Mouse (Mus musculus) CH12.LX (cell line): ENCODE results near the gene Krt20. TPM values are rescaled to one million over a fixed set of nuclear protein-coding genes. Genes with fewer than 3 reads are reported as not detected.

Source experiments
- DNase-seq: peaks from one replicate; pipeline ENCODE4 v3.0.0-alpha.2; 2013; ENCODE audit errors: extremely low read depth
- H3K27ac ChIP-seq: 2 replicates; pipeline ENCODE4 v1.5.1; 2012; ENCODE audit warnings: low read depth, mild to moderate bottlenecking, control low read depth, moderate library complexity; ENCODE audit not compliant: insufficient read depth
- H3K27me3 ChIP-seq: replicated peaks from 2 replicates; pipeline ENCODE3; 2012; ENCODE audit warnings: inconsistent platforms
- H3K36me3 ChIP-seq, 2 experiments: replicated peaks in 1 of 2; 2 replicates each; pipeline versions ENCODE3 to v1.6.1; 2012; ENCODE audit warnings: inconsistent platforms in 1 of 2, low read length in 1 of 2, mild to moderate bottlenecking in 1 of 2, mixed read lengths in 1 of 2, moderate library complexity in 1 of 2; ENCODE audit not compliant: control insufficient read depth in 1 of 2, insufficient read depth in 1 of 2
- H3K4me1 ChIP-seq, 2 experiments: 2 replicates each; pipeline ENCODE4 v1.6.1; 2012; ENCODE audit warnings: inconsistent platforms in 1 of 2, moderate library complexity in 1 of 2; ENCODE audit not compliant: insufficient read depth in 2 of 2, control insufficient read depth in 1 of 2
- H3K4me2 ChIP-seq: 2 replicates; pipeline ENCODE4 v1.6.1; 2012; ENCODE audit warnings: low read depth, mild to moderate bottlenecking, control low read depth; ENCODE audit not compliant: poor library complexity, insufficient read depth, severe bottlenecking
- H3K4me3 ChIP-seq, 3 experiments: fragments of 150-350 bp in 1 of 3; sonication (generic) in 1 of 3; replicated peaks in 1 of 3; 2 replicates each; pipeline versions ENCODE3 to v1.5.1; 2011 to 2012; ENCODE audit warnings: low read depth in 2 of 3, low read length in 2 of 3, mild to moderate bottlenecking in 2 of 3, moderate library complexity in 2 of 3, control low read depth in 1 of 3, improper control_type of control experiment in 1 of 3, inconsistent platforms in 1 of 3, mixed read lengths in 1 of 3; ENCODE audit not compliant: poor library complexity in 1 of 3
- H3K79me2 ChIP-seq: replicated peaks from 2 replicates; pipeline ENCODE4 v1.6.1; 2012; ENCODE audit warnings: mild to moderate bottlenecking, moderate library complexity; ENCODE audit not compliant: control insufficient read depth, poor library complexity, insufficient read depth, severe bottlenecking; ENCODE audit errors: extremely low read depth
- H3K9ac ChIP-seq: 2 replicates; pipeline ENCODE4 v1.6.1; 2012; ENCODE audit warnings: low read depth, mild to moderate bottlenecking, control low read depth, moderate library complexity; ENCODE audit not compliant: insufficient read depth
- H3K9me3 ChIP-seq: replicated peaks from 2 replicates; pipeline ENCODE3; 2012; ENCODE audit warnings: low read length, inconsistent platforms, mixed read lengths
- BHLHE40 ChIP-seq: IDR thresholded peaks from 2 replicates; pipeline ENCODE4 v1.6.1; 2011; ENCODE audit warnings: mild to moderate bottlenecking, low read depth, low read length, improper control_type of control experiment
- CHD1 ChIP-seq: IDR thresholded peaks from 2 replicates; pipeline ENCODE4 v1.6.1; 2012; ENCODE audit warnings: low read depth, low read length, improper control_type of control experiment, inconsistent platforms
- E2F4 ChIP-seq: IDR thresholded peaks from 2 replicates; pipeline ENCODE4 v1.6.1; 2011; ENCODE audit warnings: low read depth, low read length, improper control_type of control experiment; ENCODE audit not compliant: insufficient replicate concordance
- ELF1 ChIP-seq: IDR thresholded peaks from 2 replicates; pipeline ENCODE4 v1.6.1; 2014; ENCODE audit warnings: low read depth, mild to moderate bottlenecking, inconsistent platforms, low read length, improper control_type of control experiment
- EP300 ChIP-seq: IDR thresholded peaks from 2 replicates; pipeline ENCODE4 v1.6.1; 2011; ENCODE audit warnings: low read length, improper control_type of control experiment
- GABPA ChIP-seq: IDR thresholded peaks from 2 replicates; pipeline ENCODE4 v1.6.1; 2012; ENCODE audit warnings: low read depth, low read length, improper control_type of control experiment, inconsistent platforms; ENCODE audit not compliant: insufficient replicate concordance
- KAT2A ChIP-seq: IDR thresholded peaks from 2 replicates; pipeline ENCODE4 v1.6.1; 2012; ENCODE audit warnings: low read length, improper control_type of control experiment, inconsistent platforms; ENCODE audit not compliant: insufficient replicate concordance
- MAFK ChIP-seq: IDR thresholded peaks from 2 replicates; pipeline ENCODE4 v1.6.1; 2011; ENCODE audit warnings: low read length, improper control_type of control experiment; ENCODE audit not compliant: insufficient replicate concordance
- MAZ ChIP-seq: IDR thresholded peaks from 2 replicates; pipeline ENCODE4 v1.6.1; 2012; ENCODE audit warnings: low read depth, mild to moderate bottlenecking, inconsistent platforms, low read length, improper control_type of control experiment, moderate library complexity
- MXI1 ChIP-seq: IDR thresholded peaks from 2 replicates; pipeline ENCODE4 v1.6.1; 2011; ENCODE audit warnings: mild to moderate bottlenecking, low read depth, low read length, improper control_type of control experiment
- MYC ChIP-seq: IDR thresholded peaks from 2 replicates; pipeline ENCODE4 v1.6.1; 2011; ENCODE audit warnings: low read depth, mild to moderate bottlenecking, improper control_type of control experiment, low read length
- NELFE ChIP-seq: IDR thresholded peaks from 2 replicates; pipeline ENCODE4 v1.6.1; 2011; ENCODE audit warnings: low read depth, low read length, improper control_type of control experiment
- NRF1 ChIP-seq: IDR thresholded peaks from 2 replicates; pipeline ENCODE4 v1.6.1; 2014; ENCODE audit warnings: low read depth, mild to moderate bottlenecking, inconsistent platforms, low read length, improper control_type of control experiment, moderate library complexity
- POLR2AphosphoS2 ChIP-seq: IDR thresholded peaks from 2 replicates; pipeline ENCODE4 v1.6.1; 2011; ENCODE audit warnings: low read depth, low read length, improper control_type of control experiment
- RAD21 ChIP-seq: IDR thresholded peaks from 2 replicates; pipeline ENCODE4 v1.6.1; 2011; ENCODE audit warnings: low read depth, mild to moderate bottlenecking, low read length, improper control_type of control experiment, moderate library complexity
- RCOR1 ChIP-seq: conservative IDR thresholded peaks from 2 replicates; pipeline ENCODE4 v1.6.1; 2012; ENCODE audit warnings: low read depth, mild to moderate bottlenecking, inconsistent platforms, low read length, improper control_type of control experiment
- USF1 ChIP-seq: IDR thresholded peaks from 2 replicates; pipeline ENCODE4 v1.6.1; 2014; ENCODE audit warnings: low read depth, mild to moderate bottlenecking, inconsistent platforms, low read length, improper control_type of control experiment
- dilution Hi-C: fragments of 300-500 bp; cut with MboI; formaldehyde crosslinking; loops from 2 replicates; pipeline ENCODE4 v1.14.3; 2020; ENCODE audit warnings: low sequenced_read_pairs; ENCODE audit not compliant: extremely low pct_unique_long_range_greater_than_20kb, extremely low pct_ligation_motif_present
- in situ Hi-C: fragments of 300-500 bp; cut with MboI; formaldehyde crosslinking; loops from 3 replicates; pipeline ENCODE4 v1.14.3; 2019; ENCODE audit warnings: low sequenced_read_pairs, low pct_ligation_motif_present, low pct_unique_long_range_greater_than_20kb, mixed read lengths
- polyA plus RNA-seq: library from polyadenylated mRNA; unstranded; fragments of >175 nt; gene quantifications from 2 replicates; pipeline ENCODE4 v1.2.1, GENCODE M21; 2012; ENCODE audit warnings: low read depth; ENCODE audit not compliant: insufficient read length
- total RNA-seq, 2 experiments: library from RNA; depleted of rRNA; stranded (reverse); fragments of 300-350 nt in 1 of 2; fragments of >200 nt in 1 of 2; gene quantifications; 2 replicates each; pipeline ENCODE4 v1.2.3; 2012 to 2014

Krt20 gene
- total and polyA plus RNA-seq, 3 experiments, result not detected

- Histone ChIP-seq H3K4me3 (no peak overlapping the region), H3K27me3 (peaks cover 69% of the 10 kb centered on the region), H3K9ac (no peak overlapping the region), H3K4me2 (0 out of 2 replicates have a peak overlapping the region, but pooled peaks have one; percentile 5), H3K27ac (no peak overlapping the region), H3K36me3 (no peaks in the 10 kb centered on the region), H3K4me1 (peaks cover 0 to 3% of the 10 kb centered on the region in 2 experiments; a peak in 2 of 4 replicates), H3K79me2 (no peaks in the 10 kb centered on the region), H3K9me3 (no peaks in the 10 kb centered on the region)
- TF ChIP-seq USF1, result no peak
- TF ChIP-seq NELFE, result no peak
- 0 out of 2 replicates have a peak, but pooled peaks have one; percentile 8 for TF ChIP-seq MAFK
- DNase-seq, result no peak
- in situ Hi-C loops (no loop called here), dilution Hi-C loops (no loop called here)
Observed at GRCm38 (mm10) chr11:99454759-99455158, 16.8 kb upstream of the Krt20 start.

- TF ChIP-seq RAD21, result no peak
- TF ChIP-seq BHLHE40, result no peak
- no peak for TF ChIP-seq POLR2AphosphoS2
- no peak for TF ChIP-seq KAT2A
- no peak for TF ChIP-seq MYC
- no peak for TF ChIP-seq E2F4
- no peak for TF ChIP-seq CHD1
- no peak for TF ChIP-seq MAZ
- Histone ChIP-seq H3K79me2 (no peaks in the 10 kb centered on the region), H3K36me3 (no peaks in the 10 kb centered on the region), H3K27ac (no peak overlapping the region), H3K27me3 (peaks cover 69% of the 10 kb centered on the region), H3K4me1 (peaks cover 0 to 3% of the 10 kb centered on the region in 2 experiments; a peak in 2 of 4 replicates), H3K4me3 (no peak overlapping the region), H3K4me2 (no peak overlapping the region), H3K9me3 (no peaks in the 10 kb centered on the region), H3K9ac (no peak overlapping the region)
- in situ Hi-C loops (no loop called here), dilution Hi-C loops (no loop called here)
- no peak for DNase-seq
Observed at GRCm38 (mm10) chr11:99454044-99454443, 16.1 kb upstream of the Krt20 start.

- no peaks in the 10 kb centered on the region for H3K36me3 ChIP-seq
- H3K79me2 ChIP-seq, result no peaks in the 10 kb centered on the region
- no peak overlapping the region for H3K9ac ChIP-seq
- TF ChIP-seq NRF1 (no peak), EP300 (no peak), ELF1 (no peak), MXI1 (no peak), KAT2A (no peak), RCOR1 (no peak), CHD1 (no peak), MAZ (no peak), GABPA (no peak)
- peaks cover 6% of the 10 kb centered on the region for H3K9me3 ChIP-seq
- H3K27me3 ChIP-seq, result peaks cover 90% of the 10 kb centered on the region
- H3K4me3 ChIP-seq, result no peak overlapping the region
- dilution Hi-C loops, result no loop called here
- H3K4me2 ChIP-seq, result no peak overlapping the region
- no peaks in the 10 kb centered on the region for H3K4me1 ChIP-seq
- in situ Hi-C loops, result no loop called here
- no peak overlapping the region for H3K27ac ChIP-seq
- no peak for DNase-seq
Observed at GRCm38 (mm10) chr11:99448769-99449168, 10.8 kb upstream of the Krt20 start.
